Mouse (Mus musculus) yolk sac, embryonic 10.5 days (tissue): ENCODE measurements around the gene Ipo4.

Experiments
- DNase-seq: peaks from one replicate; pipeline ENCODE4 v3.0.0-alpha.2; 2017; ENCODE audit warnings: low spot score

Ipo4 gene

GRCm38 (mm10) chr14:55589771-55590448, 45.8 kb downstream of the Ipo4 start:
- DNase-seq = no peak

GRCm38 (mm10) chr14:55589271-55589670, 46.5 kb downstream of the Ipo4 start:
- DNase-seq = no peak

GRCm38 (mm10) chr14:55586149-55586548, 49.6 kb downstream of the Ipo4 start:
- DNase-seq = no peak

- peak; percentile 79 for DNase-seq
These were observed 50.2 kb downstream of the Ipo4 start for GRCm38 (mm10) chr14:55585566-55585960.

- peak; percentile 85 for DNase-seq
These were observed 50.8 kb downstream of the Ipo4 start, which contains the start of gene Emc9 for GRCm38 (mm10) chr14:55584702-55585565. Emc9 (minus strand) TSS chr14:55585302.

GRCm38 (mm10) chr14:55584303-55584701, 51.5 kb downstream of the Ipo4 start:
- no peak for DNase-seq

- no peak for DNase-seq
These were observed 53.6 kb downstream of the Ipo4 start for GRCm38 (mm10) chr14:55581981-55582681.

GRCm38 (mm10) chr14:55580731-55581130, 55.0 kb downstream of the Ipo4 start:
- no peak for DNase-seq

GRCm38 (mm10) chr14:55579511-55580496, 56.0 kb downstream of the Ipo4 start:
- no peak for DNase-seq

GRCm38 (mm10) chr14:55578668-55579269, 57.0 kb downstream of the Ipo4 start:
- DNase-seq = no peak

- peak; percentile 83 for DNase-seq
These were observed 57.7 kb downstream of the Ipo4 start, which contains the start of gene Psme1 for GRCm38 (mm10) chr14:55577871-55578667. Psme1 (plus strand) TSS chr14:55578123.

- DNase-seq = no peak
These were observed 59.4 kb downstream of the Ipo4 start for GRCm38 (mm10) chr14:55576376-55576775.

- no peak for DNase-seq
These were observed 60.0 kb downstream of the Ipo4 start for GRCm38 (mm10) chr14:55575711-55576110.
